Mouse (Mus musculus) midbrain, embryonic 14.5 days (tissue): ENCODE results near the gene Azgp1. TPM values are rescaled to one million over a fixed set of nuclear protein-coding genes. Genes with fewer than 3 reads are reported as not detected.

Source experiments
- ATAC-seq: fragments of 200-750 bp; cut with Nextera tagmentation; 2 replicates; pipeline ENCODE4 v1.8.0; 2017; ENCODE audit warnings: moderate number of reproducible peaks, moderate library complexity; ENCODE audit not compliant: low FRiP score, low TSS enrichment
- DNase-seq: peaks from one replicate; pipeline ENCODE4 v3.0.0-alpha.2; 2015
- H3K27ac ChIP-seq: fragments of 300-500 bp; sonication (generic); replicated peaks from 2 replicates; pipeline ENCODE4 v1.5.1; 2014; ENCODE audit warnings: mild to moderate bottlenecking, low read depth, low read length, moderate library complexity
- H3K27me3 ChIP-seq: fragments of 300-500 bp; sonication (generic); 2 replicates; pipeline ENCODE4 v1.6.1; 2014; ENCODE audit warnings: low read length, control low read depth, mixed read lengths; ENCODE audit not compliant: control insufficient read depth, insufficient read depth
- H3K36me3 ChIP-seq: fragments of 300-500 bp; sonication (generic); 2 replicates; pipeline ENCODE4 v1.6.1; 2014; ENCODE audit warnings: low read length, control low read depth; ENCODE audit not compliant: control insufficient read depth, insufficient read depth
- H3K4me1 ChIP-seq: fragments of 300-500 bp; sonication (generic); 2 replicates; pipeline ENCODE4 v1.6.1; 2014; ENCODE audit warnings: mild to moderate bottlenecking, antibody characterized with exemption, low read length, control low read depth; ENCODE audit not compliant: control insufficient read depth, insufficient read depth
- H3K4me2 ChIP-seq: fragments of 300-500 bp; sonication (generic); 2 replicates; pipeline ENCODE4 v1.6.1; 2014; ENCODE audit warnings: mild to moderate bottlenecking, low read length, moderate library complexity
- H3K4me3 ChIP-seq: fragments of 300-500 bp; sonication (generic); replicated peaks from 2 replicates; pipeline ENCODE4 v1.5.1; 2014; ENCODE audit warnings: low read depth, low read length
- H3K9ac ChIP-seq: fragments of 300-500 bp; sonication (generic); replicated peaks from 2 replicates; pipeline ENCODE4 v1.6.1; 2014; ENCODE audit warnings: mild to moderate bottlenecking, low read length, moderate library complexity
- H3K9me3 ChIP-seq: fragments of 300-500 bp; sonication (generic); 2 replicates; pipeline ENCODE4 v1.6.1; 2016; ENCODE audit warnings: low read length, control low read depth, mixed read lengths; ENCODE audit not compliant: control insufficient read depth
- WGBS: fragments of 180-500 bp; shearing (Covaris S2); extraction: QIAGEN DNeasy Blood & Tissue Kit; methylation state at CpG from one replicate; pipeline ENCODE4 v1.1.7; 2014; 5-methylcytosine and 5-hydroxymethylcytosine counted together
- polyA plus RNA-seq: library from polyadenylated mRNA; unstranded; fragments of >200 nt; fragmentation: Nextera tagmentation; extraction: Ambion mirVana; gene quantifications from 2 replicates; pipeline ENCODE4 v1.2.1, GENCODE M21; 2014

Gene Azgp1
- polyA plus RNA-seq, 1 experiment from 2014 or later, result not detected

DNA sequence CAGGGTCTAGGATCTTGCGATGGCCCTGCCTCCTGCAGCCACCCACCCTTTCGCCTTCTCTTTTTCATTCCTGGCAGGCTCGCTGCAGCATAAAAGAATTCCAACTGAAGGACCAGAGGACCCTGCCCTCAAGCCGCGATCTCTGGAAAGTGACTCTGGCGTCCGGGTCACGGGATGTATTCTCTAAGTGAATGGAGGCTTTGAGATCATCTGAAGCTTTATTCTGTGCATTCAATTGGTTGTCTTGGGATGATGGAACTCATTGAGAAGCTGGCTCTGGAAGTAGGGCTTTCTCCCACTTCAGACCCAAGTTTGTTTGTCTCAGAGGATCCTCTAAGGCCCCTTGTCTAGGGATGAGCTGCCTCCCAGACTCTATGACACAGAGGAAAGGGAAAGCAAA, 18.4 kb upstream of the Azgp1 start, which contains the start of gene Gjc3:
Gene Gjc3, minus strand, starts transcription at position 154 of the 400 bp plus-strand sequence.
- DNase-seq, result no peak
- ATAC-seq, result no peak
- no peaks in the 10 kb centered on the region for H3K36me3 ChIP-seq
- no peak within 1 kb of the TSS for H3K4me2 ChIP-seq
- 73% methylated on average over 8 of the region's 8 CpGs for WGBS
- H3K4me3 ChIP-seq, result no peak within 1 kb of the TSS
- H3K27ac ChIP-seq, result no peak within 1 kb of the TSS
- no peaks in the 10 kb centered on the region for H3K9me3 ChIP-seq
- H3K4me1 ChIP-seq, result no peaks in the 10 kb centered on the region
- no peaks in the 10 kb centered on the region for H3K27me3 ChIP-seq
- H3K9ac ChIP-seq, result no peak within 1 kb of the TSS

DNA sequence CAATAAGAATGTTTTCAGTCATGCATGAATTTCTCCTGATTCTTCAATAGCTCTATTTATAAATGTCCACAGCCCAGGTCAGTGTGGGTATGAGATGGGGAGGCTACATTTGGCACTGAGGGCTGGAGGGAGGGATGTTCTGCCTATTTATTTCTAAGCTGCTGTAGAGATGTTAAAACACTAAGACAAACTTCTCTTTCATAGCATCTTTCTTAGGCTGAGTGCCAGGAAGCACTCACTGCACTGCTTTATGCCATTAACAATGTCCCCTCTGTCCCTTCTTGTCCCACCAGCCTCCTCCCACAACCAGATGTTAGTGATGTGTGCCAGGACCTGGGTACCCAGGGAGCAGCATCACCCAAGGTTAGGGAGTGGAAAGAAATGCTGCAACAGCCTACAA, 14.8 kb upstream of the Azgp1 start:
- no peaks in the 10 kb centered on the region for H3K9me3 ChIP-seq
- H3K27me3 ChIP-seq, result no peaks in the 10 kb centered on the region
- no peaks in the 10 kb centered on the region for H3K36me3 ChIP-seq
- no peak overlapping the region for H3K9ac ChIP-seq
- DNase-seq (peak; percentile 3), ATAC-seq (no peak)
- H3K4me2 ChIP-seq, result no peak overlapping the region
- H3K4me1 ChIP-seq, result no peaks in the 10 kb centered on the region
- no peak overlapping the region for H3K4me3 ChIP-seq
- H3K27ac ChIP-seq, result no peak overlapping the region

DNA sequence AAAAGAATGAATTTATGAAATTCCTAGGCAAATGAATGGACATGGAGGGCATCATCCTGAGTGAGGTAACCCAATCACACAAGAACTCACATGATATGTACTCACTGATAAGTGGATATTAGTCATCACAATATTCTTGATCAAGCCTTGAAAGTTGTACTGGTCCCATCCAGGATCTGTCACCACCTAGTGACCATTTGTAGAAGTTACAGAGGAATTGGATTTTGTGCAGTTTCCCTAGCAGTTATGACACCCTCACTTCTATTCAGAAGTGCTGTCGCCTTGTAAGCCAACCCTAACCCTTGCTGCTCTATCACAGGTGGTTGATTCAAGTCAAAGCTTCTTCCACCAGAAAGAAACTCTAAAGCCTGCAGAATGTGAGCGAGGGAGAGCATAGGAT, 8.2 kb upstream of the Azgp1 start:
- no peak for ATAC-seq
- Histone ChIP-seq H3K9me3 (no peaks in the 10 kb centered on the region), H3K27ac (no peak overlapping the region), H3K36me3 (no peaks in the 10 kb centered on the region), H3K4me3 (no peak overlapping the region), H3K9ac (no peak overlapping the region), H3K27me3 (no peaks in the 10 kb centered on the region), H3K4me2 (no peak overlapping the region), H3K4me1 (no peaks in the 10 kb centered on the region)
- DNase-seq, result no peak
- 76% methylated on average over 2 of the region's 2 CpGs for WGBS

DNA sequence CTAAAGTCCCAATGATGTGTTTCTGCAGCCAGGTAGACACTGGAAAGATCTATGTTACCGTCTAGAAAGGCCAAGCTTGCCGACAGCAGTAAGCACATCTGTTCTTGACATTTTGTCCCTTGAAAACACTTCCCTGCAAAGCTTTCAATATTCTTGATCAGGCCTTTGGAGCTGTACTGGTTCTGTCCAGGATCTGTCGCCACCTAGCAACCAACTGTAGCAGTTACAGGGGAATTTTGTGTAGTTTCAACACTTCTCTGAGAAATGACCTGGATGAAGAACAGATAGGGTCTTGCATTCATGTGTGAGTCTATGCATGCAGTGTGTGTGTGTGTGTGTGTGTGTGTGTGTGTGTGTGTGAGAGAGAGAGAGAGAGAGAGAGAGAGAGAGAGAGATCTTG, 7.6 kb upstream of the Azgp1 start:
- H3K9me3 ChIP-seq, result no peaks in the 10 kb centered on the region
- no peak overlapping the region for H3K9ac ChIP-seq
- no peaks in the 10 kb centered on the region for H3K36me3 ChIP-seq
- no peak overlapping the region for H3K27ac ChIP-seq
- no peak for ATAC-seq
- WGBS, result 68% methylated on average over 3 of the region's 3 CpGs
- peak; percentile 35 for DNase-seq
- no peaks in the 10 kb centered on the region for H3K27me3 ChIP-seq
- H3K4me3 ChIP-seq, result no peak overlapping the region
- H3K4me1 ChIP-seq, result no peaks in the 10 kb centered on the region
- no peak overlapping the region for H3K4me2 ChIP-seq

DNA sequence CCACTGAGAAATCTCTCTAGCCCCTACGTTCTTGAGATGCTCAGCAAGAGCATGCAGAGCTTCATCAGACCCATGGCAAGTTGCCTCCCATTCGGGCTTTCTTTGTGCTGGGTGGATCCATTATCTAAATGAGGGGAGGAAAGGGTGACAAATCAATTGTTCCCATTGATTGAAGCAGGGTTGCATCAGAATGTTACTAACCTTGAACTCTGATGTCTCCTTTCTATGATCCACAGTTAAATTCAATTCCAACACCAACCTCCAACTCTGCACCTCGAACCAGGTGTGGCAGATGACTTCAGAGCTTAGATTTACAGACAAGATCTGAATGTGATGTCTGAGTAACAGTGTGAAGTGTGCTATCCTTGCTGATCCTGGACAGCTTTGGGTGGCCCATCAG, 6.6 kb upstream of the Azgp1 start:
- WGBS, result 64% methylated on average over 3 of the region's 3 CpGs
- no peaks in the 10 kb centered on the region for H3K27me3 ChIP-seq
- no peaks in the 10 kb centered on the region for H3K4me1 ChIP-seq
- no peak overlapping the region for H3K4me3 ChIP-seq
- H3K9me3 ChIP-seq, result no peaks in the 10 kb centered on the region
- DNase-seq, result no peak
- no peak overlapping the region for H3K27ac ChIP-seq
- no peak overlapping the region for H3K4me2 ChIP-seq
- no peak for ATAC-seq
- no peaks in the 10 kb centered on the region for H3K36me3 ChIP-seq
- no peak overlapping the region for H3K9ac ChIP-seq

DNA sequence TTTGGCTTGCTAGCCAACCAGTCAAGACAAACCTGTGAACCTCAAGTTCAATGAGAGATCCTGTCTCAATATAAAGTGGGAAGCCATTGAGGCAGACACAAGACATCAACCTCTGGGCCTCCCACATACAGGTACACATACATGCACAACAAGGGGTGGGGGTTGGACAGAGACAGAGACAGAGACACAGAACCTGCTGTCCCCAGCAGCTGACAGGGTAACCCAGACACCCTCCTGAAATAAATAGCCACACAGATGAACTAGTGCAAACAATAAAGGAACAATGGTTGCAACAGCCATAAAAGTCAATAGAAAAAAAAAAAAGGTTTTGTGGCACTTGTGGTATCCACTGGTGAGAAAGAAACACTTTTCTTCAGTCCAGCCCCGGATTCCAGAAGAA, 5.9 kb upstream of the Azgp1 start:
- no peaks in the 10 kb centered on the region for H3K27me3 ChIP-seq
- H3K9ac ChIP-seq, result no peak overlapping the region
- ATAC-seq, result no peak
- no peak for DNase-seq
- no peak overlapping the region for H3K4me3 ChIP-seq
- H3K4me2 ChIP-seq, result no peak overlapping the region
- H3K4me1 ChIP-seq, result no peaks in the 10 kb centered on the region
- no peaks in the 10 kb centered on the region for H3K36me3 ChIP-seq
- no peaks in the 10 kb centered on the region for H3K9me3 ChIP-seq
- 46% methylated on average over 1 of the region's 1 CpGs for WGBS
- no peak overlapping the region for H3K27ac ChIP-seq

DNA sequence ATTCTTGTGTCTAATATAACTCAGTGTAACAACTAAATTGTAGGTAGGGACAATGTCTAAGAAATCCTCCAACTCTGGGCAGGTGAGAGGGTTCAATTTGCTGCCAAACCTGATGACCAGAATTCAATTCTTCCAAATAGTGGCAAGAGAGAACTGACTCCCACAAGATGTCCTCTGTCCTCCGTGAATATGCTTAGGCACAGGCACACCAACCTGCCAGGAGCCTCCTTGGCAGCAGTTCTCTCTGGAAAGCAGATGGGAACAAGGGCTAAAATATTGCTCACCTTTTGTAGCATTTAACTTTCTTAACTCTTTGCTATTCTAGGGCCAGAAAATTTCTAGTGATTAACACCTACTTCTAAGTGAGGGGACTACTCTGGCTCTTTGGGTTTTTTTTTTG, 4.0 kb upstream of the Azgp1 start:
- H3K9ac ChIP-seq, result no peak overlapping the region
- no peak overlapping the region for H3K4me3 ChIP-seq
- ATAC-seq, result no peak
- H3K4me1 ChIP-seq, result no peaks in the 10 kb centered on the region
- 50% methylated on average over 1 of the region's 1 CpGs for WGBS
- no peaks in the 10 kb centered on the region for H3K27me3 ChIP-seq
- H3K36me3 ChIP-seq, result no peaks in the 10 kb centered on the region
- no peak overlapping the region for H3K4me2 ChIP-seq
- H3K9me3 ChIP-seq, result no peaks in the 10 kb centered on the region
- H3K27ac ChIP-seq, result no peak overlapping the region
- no peak for DNase-seq

DNA sequence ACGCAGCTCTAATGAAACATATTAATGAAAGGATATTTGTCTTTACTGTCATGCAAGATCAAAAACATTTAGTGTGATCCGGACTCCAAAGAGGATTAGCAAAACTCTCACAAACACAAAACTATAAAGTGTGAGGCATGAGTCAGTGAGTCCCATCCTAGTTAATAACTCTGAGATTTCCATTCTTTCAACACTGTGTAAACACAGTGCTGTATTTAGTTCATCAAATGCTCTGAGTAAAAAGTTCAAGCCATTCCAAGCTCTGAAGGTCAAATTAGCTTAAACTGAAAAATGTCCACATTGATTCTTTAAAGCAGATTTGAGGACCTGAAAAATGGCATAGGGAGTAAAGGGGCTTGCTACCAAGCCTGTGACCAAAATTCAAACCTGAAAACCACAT, 2.2 kb upstream of the Azgp1 start:
- Histone ChIP-seq H3K9ac (no peak overlapping the region), H3K4me2 (no peak overlapping the region), H3K27me3 (no peaks in the 10 kb centered on the region), H3K4me3 (no peak overlapping the region), H3K27ac (no peak overlapping the region), H3K36me3 (no peaks in the 10 kb centered on the region), H3K9me3 (no peaks in the 10 kb centered on the region), H3K4me1 (no peaks in the 10 kb centered on the region)
- no peak for ATAC-seq
- WGBS, result 68% methylated on average over 2 of the region's 2 CpGs
- DNase-seq, result no peak

DNA sequence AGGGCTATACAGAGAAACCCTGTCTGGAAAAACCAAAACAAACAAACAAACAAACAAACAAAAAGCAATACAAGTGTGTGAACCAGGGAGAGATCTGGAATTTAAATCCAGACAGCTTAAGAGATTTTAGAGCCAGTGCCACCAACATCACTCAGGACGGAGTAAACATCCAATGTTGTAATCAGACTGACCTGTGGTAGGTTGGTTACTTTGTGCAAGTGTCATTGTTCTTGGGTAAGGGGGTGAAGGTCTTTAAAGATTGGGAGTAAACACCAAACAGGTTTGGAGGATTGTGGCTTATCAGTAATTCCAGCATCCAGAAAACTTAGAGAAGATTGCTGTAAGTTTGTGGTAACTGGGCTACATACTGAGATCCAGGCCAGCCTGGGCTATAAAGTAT, 5.0 kb downstream of the Azgp1 start:
- 89% methylated on average over 1 of the region's 1 CpGs for WGBS
- ATAC-seq, result no peak
- Histone ChIP-seq H3K4me1 (no peaks in the 10 kb centered on the region), H3K36me3 (no peaks in the 10 kb centered on the region), H3K27me3 (no peaks in the 10 kb centered on the region), H3K27ac (no peak overlapping the region), H3K9ac (no peak overlapping the region), H3K9me3 (no peaks in the 10 kb centered on the region), H3K4me2 (no peak overlapping the region), H3K4me3 (no peak overlapping the region)
- no peak for DNase-seq
